ENCODE assay signal across 2 mouse cellular contexts in the genomic region with DNA sequence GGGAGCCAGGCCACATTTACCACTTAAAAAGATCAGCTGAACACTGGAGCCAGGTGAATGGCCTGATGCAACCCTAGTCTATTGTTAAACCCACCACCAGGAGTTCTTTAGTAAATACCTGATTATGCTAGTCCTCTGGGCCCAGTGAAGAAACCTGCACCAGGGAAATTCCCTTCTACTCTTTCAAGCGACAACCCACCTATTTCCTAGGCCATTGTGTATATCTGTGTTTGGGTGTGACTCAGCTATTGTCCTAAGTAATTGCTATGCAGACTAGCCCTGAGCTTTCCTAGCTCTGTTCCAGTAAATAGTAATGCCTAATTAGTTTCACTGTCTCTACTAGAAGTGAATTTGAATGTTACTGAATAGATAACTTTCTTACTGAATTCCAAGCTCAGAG.
A peak's percentile ranks its signal among the peaks of the same experiment; 100 is the strongest.
TF ChIP-seq lines count a peak whose summit lies in the region.

No protein-coding gene starts in this region.

TF ChIP-seq in CH12.LX, 34 proteins besides CTCF, POLR2A, EP300 and RAD21:
- TF ChIP-seq MXI1 (IDR thresholded peaks at IDR 0.05; ENCODE audit: low read depth, low read length), result no peak
- TF ChIP-seq RCOR1 (conservative IDR thresholded peaks at IDR 0.05; ENCODE audit: low read depth, low read length), result no peak
- TF ChIP-seq E2F4 (IDR thresholded peaks at IDR 0.05; ENCODE audit: insufficient replicate concordance, low read depth, low read length), result no peak
- no peak for TF ChIP-seq IRF4 (IDR thresholded peaks at IDR 0.05; ENCODE audit: low read depth, low read length)
- no peak for TF ChIP-seq SMC3 (IDR thresholded peaks at IDR 0.05; ENCODE audit: low read depth, low read length)

TF ChIP-seq in ES-E14, 5 proteins besides CTCF, POLR2A, EP300 and RAD21:
- no peak for TF ChIP-seq ZNF384 (IDR thresholded peaks at IDR 0.05; ENCODE audit: low read depth, low read length)
- TF ChIP-seq MAFK (IDR thresholded peaks at IDR 0.05; ENCODE audit: insufficient read depth, low read depth, low read length), result 0 out of 2 replicates have a peak, but pooled peaks have one; percentile 36
- peak; percentile 38 for TF ChIP-seq CHD2 (IDR thresholded peaks at IDR 0.05; ENCODE audit: low read depth, low read length)
- no peak for TF ChIP-seq HCFC1 (IDR thresholded peaks at IDR 0.05; ENCODE audit: borderline replicate concordance, insufficient read depth, low read length)
- TF ChIP-seq ZC3H11A (IDR thresholded peaks at IDR 0.05; ENCODE audit: borderline replicate concordance, low read depth, low read length), result no peak
